Mouse (Mus musculus) MEL (cell line): ENCODE measurements around the gene Tgm1. TPM values are rescaled to one million over a fixed set of nuclear protein-coding genes. Genes with fewer than 3 reads are reported as not detected.
A peak's percentile ranks its signal among the peaks of the same experiment; 100 is the strongest.

ENCODE experiments used
- DNase-seq: peaks from one replicate; pipeline ENCODE4 v3.0.0; 2011; ENCODE audit warnings: low read depth, low spot score
- H3K27ac ChIP-seq: 2 replicates; pipeline ENCODE4 v1.5.1; 2012; ENCODE audit warnings: low read depth, mild to moderate bottlenecking, control low read depth, low read length, moderate library complexity; ENCODE audit not compliant: control insufficient read depth
- H3K27me3 ChIP-seq, 2 experiments: fragments of 150-350 bp in 1 of 2; sonication (generic) in 1 of 2; 2 replicates each; pipeline ENCODE4 v1.6.1; 2012; ENCODE audit warnings: low read length in 2 of 2, mild to moderate bottlenecking in 2 of 2, improper control_type of control experiment in 1 of 2, moderate library complexity in 1 of 2; ENCODE audit not compliant: insufficient read depth in 2 of 2, control insufficient read depth in 1 of 2
- H3K36me3 ChIP-seq, 2 experiments: 2 replicates each; pipeline ENCODE4 v1.6.1; 2012 to 2014; ENCODE audit warnings: low read length in 2 of 2, improper control_type of control experiment in 1 of 2, inconsistent platforms in 1 of 2, mild to moderate bottlenecking in 1 of 2; ENCODE audit not compliant: insufficient read depth in 2 of 2, control insufficient read depth in 1 of 2
- H3K4me1 ChIP-seq, 2 experiments: fragments of 150-350 bp in 1 of 2; sonication (generic) in 1 of 2; 2 replicates each; pipeline ENCODE4 v1.6.1; 2012; ENCODE audit warnings: low read length in 2 of 2, improper control_type of control experiment in 1 of 2, mild to moderate bottlenecking in 1 of 2; ENCODE audit not compliant: insufficient read depth in 2 of 2, control insufficient read depth in 1 of 2
- H3K4me3 ChIP-seq, 2 experiments: fragments of 150-350 bp in 1 of 2; sonication (generic) in 1 of 2; 2 replicates each; pipeline ENCODE4 v1.5.1; 2012; ENCODE audit warnings: low read depth in 2 of 2, low read length in 2 of 2, mild to moderate bottlenecking in 2 of 2, moderate library complexity in 2 of 2, control low read depth in 1 of 2, improper control_type of control experiment in 1 of 2; ENCODE audit not compliant: control insufficient read depth in 1 of 2, insufficient read depth in 1 of 2
- H3K79me2 ChIP-seq: 2 replicates; pipeline ENCODE4 v1.6.1; 2012; ENCODE audit warnings: mild to moderate bottlenecking, low read length, moderate library complexity; ENCODE audit not compliant: control insufficient read depth, poor library complexity, insufficient read depth
- H3K9ac ChIP-seq: 2 replicates; pipeline ENCODE4 v1.6.1; 2012; ENCODE audit warnings: low read depth, mild to moderate bottlenecking, control low read depth, low read length, moderate library complexity; ENCODE audit not compliant: control insufficient read depth, poor library complexity, severe bottlenecking
- H3K9me3 ChIP-seq: fragments of 150-350 bp; sonication (generic); replicated peaks from 2 replicates; pipeline ENCODE4 v1.6.1; 2012; ENCODE audit warnings: mild to moderate bottlenecking, low read length, improper control_type of control experiment, moderate library complexity; ENCODE audit not compliant: insufficient read depth
- CHD2 ChIP-seq: IDR thresholded peaks from 2 replicates; pipeline ENCODE4 v1.6.1; 2011; ENCODE audit warnings: low read length, improper control_type of control experiment
- CTCF ChIP-seq, 3 experiments: IDR thresholded peaks in 2 of 3; conservative IDR thresholded peaks in 1 of 3; 2 replicates each; pipeline ENCODE4 v1.5.1; 2011 to 2012; ENCODE audit warnings: low read length in 3 of 3, low read depth in 2 of 3, mild to moderate bottlenecking in 2 of 3, improper control_type of control experiment in 1 of 3, inconsistent platforms in 1 of 3, mixed read lengths in 1 of 3, moderate library complexity in 1 of 3; ENCODE audit not compliant: control insufficient read depth in 1 of 3, insufficient read depth in 1 of 3, poor library complexity in 1 of 3, severe bottlenecking in 1 of 3
- HCFC1 ChIP-seq: IDR thresholded peaks from 2 replicates; pipeline ENCODE4 v1.6.1; 2012; ENCODE audit warnings: low read depth, mild to moderate bottlenecking, inconsistent platforms, low read length, improper control_type of control experiment, moderate library complexity
- JUND ChIP-seq: IDR thresholded peaks from 2 replicates; pipeline ENCODE4 v1.6.1; 2011; ENCODE audit warnings: low read depth, mild to moderate bottlenecking, improper control_type of control experiment, low read length
- MAX ChIP-seq: IDR thresholded peaks from 2 replicates; pipeline ENCODE4 v1.6.1; 2011; ENCODE audit warnings: low read length, improper control_type of control experiment
- MAZ ChIP-seq: IDR thresholded peaks from 2 replicates; pipeline ENCODE4 v1.6.1; 2012; ENCODE audit warnings: low read depth, mild to moderate bottlenecking, inconsistent platforms, low read length, improper control_type of control experiment
- MXI1 ChIP-seq: IDR thresholded peaks from 2 replicates; pipeline ENCODE4 v1.6.1; 2011; ENCODE audit warnings: mild to moderate bottlenecking, low read depth, low read length, improper control_type of control experiment
- POLR2A ChIP-seq, 2 experiments: IDR thresholded peaks; 2 replicates each; pipeline ENCODE4 v1.6.1; 2011 to 2012; ENCODE audit warnings: low read length in 2 of 2, mild to moderate bottlenecking in 2 of 2, control low read depth in 1 of 2, improper control_type of control experiment in 1 of 2, low read depth in 1 of 2, moderate library complexity in 1 of 2; ENCODE audit not compliant: control insufficient read depth in 1 of 2, insufficient read depth in 1 of 2, poor library complexity in 1 of 2
- TBP ChIP-seq: IDR thresholded peaks from 2 replicates; pipeline ENCODE4 v1.8.0; 2011; ENCODE audit warnings: low read depth, low read length, improper control_type of control experiment
- USF1 ChIP-seq: IDR thresholded peaks from 2 replicates; pipeline ENCODE4 v1.6.1; 2014; ENCODE audit warnings: low read depth, mild to moderate bottlenecking, inconsistent platforms, low read length, improper control_type of control experiment, moderate library complexity
- USF2 ChIP-seq, 2 experiments: IDR thresholded peaks; 2 replicates each; pipeline ENCODE4 v1.6.1; 2011 to 2012; ENCODE audit warnings: improper control_type of control experiment in 2 of 2, low read length in 2 of 2, borderline replicate concordance in 1 of 2, inconsistent platforms in 1 of 2, low read depth in 1 of 2, mild to moderate bottlenecking in 1 of 2; ENCODE audit not compliant: insufficient read depth in 1 of 2
- ZKSCAN1 ChIP-seq: IDR thresholded peaks from 2 replicates; pipeline ENCODE4 v1.6.1; 2012; ENCODE audit warnings: low read depth, mild to moderate bottlenecking, inconsistent platforms, low read length, improper control_type of control experiment, moderate library complexity
- ZMIZ1 ChIP-seq: IDR thresholded peaks from 2 replicates; pipeline ENCODE4 v1.6.1; 2012; ENCODE audit warnings: low read depth, mild to moderate bottlenecking, inconsistent platforms, low read length, improper control_type of control experiment, moderate library complexity
- polyA plus RNA-seq, 2 experiments: library from polyadenylated mRNA; stranded (reverse) in 1 of 2; unstranded in 1 of 2; fragments of >175 nt in 1 of 2; fragments of >200 nt in 1 of 2; gene quantifications; 2 replicates each; pipeline versions ENCODE4 v1.2.1 to v1.2.4; 2012; ENCODE audit warnings: low replicate concordance in 2 of 2, low read depth in 1 of 2; ENCODE audit not compliant: insufficient read length in 2 of 2, insufficient read depth in 1 of 2, missing spikeins in 1 of 2
- total RNA-seq: library from RNA; depleted of rRNA; stranded (reverse); fragments of 300-350 nt; gene quantifications from 2 replicates; pipeline ENCODE4 v1.2.3, GENCODE M21; 2012

The Tgm1 gene
- total and polyA plus RNA-seq, 3 experiments = 6.2 to 11.4 TPM; not detected in 1

GRCm38 (mm10) chr14:55714893-55715292 lies 1.2 kb upstream of the Tgm1 start:
- H3K27ac ChIP-seq = no peak overlapping the region
- H3K9ac ChIP-seq = no peak overlapping the region
- no peak overlapping the region for H3K4me3 ChIP-seq
- peaks cover 4 to 5% of the 10 kb centered on the region in 2 experiments for H3K4me1 ChIP-seq
- H3K79me2 ChIP-seq = no peaks in the 10 kb centered on the region
- H3K27me3 ChIP-seq = no peaks in the 10 kb centered on the region
- peak; percentile 56 for DNase-seq
- peak; percentile 65 for TF ChIP-seq MAX
- no peak; a peak in 1 of 4 replicates for TF ChIP-seq POLR2A (IDR thresholded peaks at IDR 0.05; ENCODE audit: control insufficient read depth in 1 of 2, insufficient read depth in 1 of 2, low read depth in 1 of 2, low read length in 2 of 2, poor library complexity in 1 of 2)
- no peak for TF ChIP-seq JUND
- TF ChIP-seq CHD2 = no peak
- TF ChIP-seq ZMIZ1 = no peak
- peak; percentile 87 for TF ChIP-seq MXI1
- TF ChIP-seq USF1 = peak; percentile 67
- no peaks in the 10 kb centered on the region for H3K9me3 ChIP-seq
- H3K36me3 ChIP-seq = peaks cover 0 to 6% of the 10 kb centered on the region in 2 experiments; a peak in 1 of 4 replicates

GRCm38 (mm10) chr14:55713007-55713728 lies 558 bp downstream of the Tgm1 start:
- Histone ChIP-seq H3K27me3 (no peaks in the 10 kb centered on the region), H3K27ac (no peak overlapping the region), H3K9me3 (no peaks in the 10 kb centered on the region), H3K36me3 (peaks cover 0 to 6% of the 10 kb centered on the region in 2 experiments; a peak in 1 of 4 replicates), H3K79me2 (no peaks in the 10 kb centered on the region), H3K4me1 (peaks cover 4 to 5% of the 10 kb centered on the region in 2 experiments), H3K9ac (peak overlapping the region; percentile 69), H3K4me3 (peak overlapping the region; percentile 61 to 65)
- DNase-seq = peak; percentile 89
- no peak for TF ChIP-seq MXI1
- no peak for TF ChIP-seq ZKSCAN1
- TF ChIP-seq TBP = 0 out of 2 replicates have a peak, but pooled peaks have one; percentile 10
- peak; percentile 66; the same call in 1 of the 2 replicates for TF ChIP-seq MAZ
- 0 out of 4 replicates have a peak, but pooled peaks have one; percentile 28 to 35 for TF ChIP-seq POLR2A (IDR thresholded peaks at IDR 0.05; ENCODE audit: control insufficient read depth in 1 of 2, insufficient read depth in 1 of 2, low read depth in 1 of 2, low read length in 2 of 2, poor library complexity in 1 of 2)
- peak; percentile 22 for TF ChIP-seq HCFC1

GRCm38 (mm10) chr14:55711786-55712185 lies 1.9 kb downstream of the Tgm1 start:
- no peak for TF ChIP-seq USF2 (IDR thresholded peaks at IDR 0.05; ENCODE audit: borderline replicate concordance in 1 of 2, insufficient read depth in 1 of 2, low read depth in 1 of 2, low read length in 2 of 2)
- peak; percentile 12 to 36 (median 30); a peak in 4 of 6 replicates for TF ChIP-seq CTCF (IDR thresholded peaks at IDR 0.05 in 2 of 3, conservative IDR thresholded peaks at IDR 0.05 in 1 of 3; ENCODE audit: control insufficient read depth in 1 of 3, insufficient read depth in 1 of 3, low read depth in 2 of 3, low read length in 3 of 3, poor library complexity in 1 of 3, severe bottlenecking in 1 of 3)
- Histone ChIP-seq H3K9me3 (no peaks in the 10 kb centered on the region), H3K4me3 (0 out of 4 replicates have a peak overlapping the region, but pooled peaks of 1 of the 2 experiments have one; percentile 4), H3K27ac (no peak overlapping the region), H3K79me2 (no peaks in the 10 kb centered on the region), H3K4me1 (peaks cover 5 to 6% of the 10 kb centered on the region in 2 experiments), H3K36me3 (peaks cover 0 to 6% of the 10 kb centered on the region in 2 experiments; a peak in 2 of 4 replicates), H3K9ac (no peak overlapping the region), H3K27me3 (no peaks in the 10 kb centered on the region)
- peak; percentile 59 for DNase-seq
